Mouse (Mus musculus) cortical plate, adult 2 months (tissue): ENCODE data around the gene Fau.

Experiments
- CTCF ChIP-seq: fragments of 200-500 bp; IDR thresholded peaks from 2 replicates; pipeline ENCODE4 v1.5.1; 2011; ENCODE audit warnings: mild to moderate bottlenecking, control low read depth, low read length; ENCODE audit not compliant: insufficient read depth; ENCODE audit errors: extremely low read depth
- POLR2A ChIP-seq: fragments of 200-500 bp; IDR thresholded peaks from 2 replicates; pipeline ENCODE4 v1.6.1; 2011; ENCODE audit warnings: mild to moderate bottlenecking, low read length, control low read depth; ENCODE audit not compliant: insufficient read depth; ENCODE audit errors: extremely low read depth

- TF ChIP-seq POLR2A (peak; percentile 70; the same call in 1 of the 2 replicates), CTCF (no peak)
Measured at GRCm38 (mm10) chr19:6084478-6085248, 27.0 kb downstream of the Fau start, which contains the start of the genes Zfpl1 and Cdca5.
